Mouse (Mus musculus) adrenal gland, postnatal 36 days (tissue): ENCODE results near the gene Macrod2. TPM values are rescaled to one million over a fixed set of nuclear protein-coding genes. Genes with fewer than 3 reads are reported as not detected.

Source experiments
- DNase-seq, 2 experiments: peaks; one replicate each; pipeline ENCODE4 v3.0.0; 2021; ENCODE audit warnings: mixed read lengths in 1 of 2
- total RNA-seq, 2 experiments: library from RNA; stranded (reverse); gene quantifications; 2 replicates each; pipeline ENCODE4 v1.2.3; 2021

Gene Macrod2
- total RNA-seq, 2 experiments from 2014 or later: 5.3 to 8.6 TPM

DNA sequence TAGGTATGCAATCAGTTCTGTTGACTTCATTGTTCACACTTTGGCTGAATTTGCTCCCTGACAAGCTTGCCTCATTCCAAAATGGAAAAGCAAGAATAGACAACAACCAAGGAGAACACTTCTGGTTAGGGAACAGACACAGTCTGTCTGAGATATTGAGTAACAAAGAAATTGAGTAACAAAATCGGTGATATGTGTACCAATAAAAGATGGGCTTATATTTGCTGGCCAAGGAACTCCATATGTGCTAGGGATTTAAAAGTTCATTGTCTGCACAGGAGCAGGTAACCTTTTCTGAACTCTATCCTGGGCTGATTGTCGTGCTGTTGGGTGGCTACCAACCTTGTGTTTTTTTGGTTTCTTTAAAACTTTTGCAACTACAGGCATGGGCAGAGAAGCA is 817.2 kb downstream of the Macrod2 start:
- no peak for DNase-seq

- DNase-seq: no peak
These were observed 822.4 kb downstream of the Macrod2 start for GRCm38 (mm10) chr2:141217490-141217889.

- DNase-seq: no peak
These were observed 822.8 kb downstream of the Macrod2 start for GRCm38 (mm10) chr2:141217925-141218324.

- no peak for DNase-seq
These were observed 833.7 kb downstream of the Macrod2 start for GRCm38 (mm10) chr2:141228809-141229208.

DNA sequence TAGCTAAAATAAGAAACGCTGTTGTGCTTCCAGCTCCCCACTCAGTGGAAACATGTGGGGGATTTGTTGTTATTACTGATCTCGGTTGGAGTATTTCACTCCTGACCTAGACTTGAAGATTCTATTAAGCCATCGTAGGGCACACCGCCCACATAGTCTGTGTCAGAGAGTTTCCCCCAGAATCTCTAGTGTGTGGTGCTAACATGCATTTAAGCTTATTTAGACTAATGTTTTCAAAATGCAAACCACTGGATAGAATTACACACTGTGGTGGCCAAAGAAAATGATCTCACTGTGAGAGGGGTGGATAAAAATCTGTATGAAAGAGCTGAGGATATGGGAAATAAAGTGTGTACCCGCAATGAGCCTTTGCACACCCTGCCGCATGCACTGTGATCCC is 834.7 kb downstream of the Macrod2 start:
- DNase-seq: no peak

- DNase-seq: no peak
These were observed 836.0 kb downstream of the Macrod2 start for GRCm38 (mm10) chr2:141231011-141231668.

GRCm38 (mm10) chr2:141234306-141234705 is 839.2 kb downstream of the Macrod2 start:
- DNase-seq: no peak

GRCm38 (mm10) chr2:141234724-141235453 is 839.8 kb downstream of the Macrod2 start:
- no peak for DNase-seq

GRCm38 (mm10) chr2:141247680-141248079 is 852.6 kb downstream of the Macrod2 start:
- DNase-seq: no peak

GRCm38 (mm10) chr2:141264582-141264981 is 869.5 kb downstream of the Macrod2 start:
- no peak for DNase-seq

DNA sequence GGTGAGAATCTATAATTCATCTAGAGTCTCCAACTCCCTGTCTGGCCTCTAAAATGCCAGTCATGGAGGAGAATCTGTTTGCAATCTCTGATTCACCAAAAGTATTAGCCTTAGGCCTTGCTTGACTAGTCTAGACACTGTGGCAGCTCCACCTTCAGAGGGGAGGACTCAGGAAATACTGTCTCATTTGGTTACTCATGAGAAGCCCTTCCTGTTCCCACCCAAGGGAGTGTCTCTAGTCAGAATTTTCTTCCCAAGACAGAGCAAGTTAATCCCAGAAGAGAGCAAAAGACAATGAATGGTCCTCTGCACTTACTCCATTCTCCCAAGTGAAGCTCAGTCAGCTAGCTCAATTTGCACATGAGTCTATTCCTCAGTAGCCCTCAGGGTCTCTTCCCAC is 871.5 kb downstream of the Macrod2 start:
- DNase-seq: no peak

GRCm38 (mm10) chr2:141271541-141271940 is 876.4 kb downstream of the Macrod2 start:
- no peak for DNase-seq

DNA sequence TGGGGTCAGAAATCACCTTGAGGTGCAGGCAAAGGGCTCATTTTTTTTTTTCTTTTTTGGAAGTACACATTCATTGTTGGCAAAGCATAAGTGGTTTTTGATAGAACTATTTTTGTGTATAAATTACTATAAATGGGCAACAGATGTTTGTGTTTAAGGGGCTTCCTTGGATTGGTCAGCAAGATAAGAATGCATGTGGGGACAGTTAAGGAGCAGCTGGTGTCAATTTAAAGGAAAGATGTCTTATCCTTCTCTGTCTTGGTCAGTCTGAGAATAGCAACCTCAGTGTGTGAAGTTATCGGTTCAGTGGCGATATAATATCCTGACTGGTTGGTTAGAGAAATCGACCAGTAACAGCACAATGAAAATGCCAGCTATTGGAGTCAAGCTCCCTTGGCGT is 877.9 kb downstream of the Macrod2 start:
- no peak for DNase-seq

GRCm38 (mm10) chr2:141274262-141274661 is 879.2 kb downstream of the Macrod2 start:
- no peak for DNase-seq

- no peak for DNase-seq
These were observed 884.1 kb downstream of the Macrod2 start for GRCm38 (mm10) chr2:141279130-141279698.

DNA sequence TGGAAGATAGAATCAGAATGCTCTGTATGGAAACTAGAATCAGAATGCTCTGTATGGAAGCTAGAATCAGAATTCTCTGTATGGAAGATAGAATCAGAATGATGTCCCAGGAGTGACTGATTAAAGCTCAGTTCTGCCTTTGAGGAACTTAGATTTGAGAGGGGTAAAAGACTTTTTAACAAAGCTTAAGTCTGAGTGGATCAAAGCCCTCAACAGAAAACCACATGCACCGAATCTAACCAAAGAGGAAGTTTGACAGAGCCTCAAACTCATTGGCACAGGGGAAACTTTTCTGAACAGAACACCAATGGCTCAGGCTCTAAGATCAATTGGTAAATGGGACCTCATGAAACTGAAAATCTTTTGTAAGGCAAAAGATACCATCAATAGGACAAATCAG is 885.7 kb downstream of the Macrod2 start:
- DNase-seq: no peak

- DNase-seq: no peak
These were observed 891.1 kb downstream of the Macrod2 start for GRCm38 (mm10) chr2:141286110-141286747.

DNA sequence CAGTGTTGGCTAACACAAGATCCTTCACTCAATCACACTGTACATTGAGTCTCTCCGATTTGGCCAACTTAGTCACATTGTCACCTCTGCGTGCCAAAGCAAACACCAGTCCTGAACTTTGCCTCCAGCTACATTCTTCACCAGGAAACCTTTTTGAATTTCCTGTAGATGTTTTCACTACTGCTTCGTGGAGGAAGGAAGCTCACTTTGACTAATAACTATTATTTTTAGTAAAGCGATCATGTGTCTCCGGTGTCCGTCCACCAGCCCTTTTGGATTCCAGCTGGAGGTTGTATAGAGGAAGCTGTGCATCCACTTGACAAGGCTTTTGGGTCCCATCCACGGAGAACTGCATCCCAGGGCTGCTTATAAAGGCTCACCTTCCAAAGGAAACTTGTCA is 893.4 kb downstream of the Macrod2 start:
- DNase-seq: peak; percentile 28

- DNase-seq: peak in 1 of 2 experiments; percentile 8
These were observed 894.1 kb downstream of the Macrod2 start for GRCm38 (mm10) chr2:141289059-141289713.

DNA sequence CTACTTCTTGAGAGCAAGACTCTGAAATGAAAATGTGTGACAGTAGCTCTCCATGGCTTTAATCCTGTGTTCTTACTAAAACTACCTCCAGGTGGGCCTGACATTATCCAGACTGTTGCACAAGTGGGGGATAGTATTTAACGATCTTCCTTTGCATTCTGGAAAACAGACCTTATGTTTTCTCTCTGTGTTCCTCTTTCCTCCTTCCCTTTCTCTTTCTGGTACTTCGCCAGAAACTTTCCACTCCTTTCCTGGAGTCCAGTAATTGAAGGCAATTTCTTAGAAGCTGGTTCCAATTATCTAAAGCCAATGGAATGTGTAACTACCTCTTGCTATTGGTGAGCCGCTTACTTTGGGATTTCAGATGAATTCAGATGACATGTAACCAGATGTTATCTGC is 897.7 kb downstream of the Macrod2 start:
- no peak for DNase-seq

GRCm38 (mm10) chr2:141299168-141299567 is 904.1 kb downstream of the Macrod2 start:
- no peak for DNase-seq

DNA sequence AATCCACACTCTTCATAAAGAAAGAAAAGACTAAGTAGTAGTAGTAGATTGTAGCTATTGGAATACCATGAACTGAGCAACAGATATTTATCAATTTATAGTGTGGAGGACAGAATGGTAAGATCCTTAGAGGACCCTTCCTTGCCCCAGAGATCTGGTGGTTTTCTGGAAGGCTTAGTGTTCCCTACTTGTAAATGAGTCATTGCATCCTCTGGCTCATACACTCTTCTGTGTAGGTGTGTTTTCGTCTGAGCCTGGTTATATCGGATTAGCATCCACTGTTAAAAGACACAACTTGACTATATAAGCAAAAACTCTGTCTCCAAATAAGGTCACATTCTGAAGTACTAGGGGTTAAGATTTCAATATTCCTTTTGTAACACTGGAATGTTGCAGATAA is 905.9 kb downstream of the Macrod2 start:
- no peak for DNase-seq
